Mouse (Mus musculus): ENCODE measurements around the gene Lcor.

- no peak for TF ChIP-seq CTCF (IDR thresholded peaks at IDR 0.05; ENCODE audit: low read depth)
- no peak for TF ChIP-seq EP300 (optimal IDR thresholded peaks at IDR 0.05)
These were observed 25.4 kb downstream of the Lcor start for GRCm38 (mm10) chr19:41507872-41508271.

Data from stomach, postnatal 0 days (tissue).